Mouse (Mus musculus) fibroblast of lung, adult 2 months (primary cell): Measurements from ENCODE around the gene Htr7.
A peak's percentile ranks its signal among the peaks of the same experiment; 100 is the strongest.

ENCODE experiments used
- DNase-seq: peaks from one replicate; pipeline ENCODE4 v3.0.0-alpha.2; 2011; ENCODE audit warnings: low read depth

Htr7 gene

DNA sequence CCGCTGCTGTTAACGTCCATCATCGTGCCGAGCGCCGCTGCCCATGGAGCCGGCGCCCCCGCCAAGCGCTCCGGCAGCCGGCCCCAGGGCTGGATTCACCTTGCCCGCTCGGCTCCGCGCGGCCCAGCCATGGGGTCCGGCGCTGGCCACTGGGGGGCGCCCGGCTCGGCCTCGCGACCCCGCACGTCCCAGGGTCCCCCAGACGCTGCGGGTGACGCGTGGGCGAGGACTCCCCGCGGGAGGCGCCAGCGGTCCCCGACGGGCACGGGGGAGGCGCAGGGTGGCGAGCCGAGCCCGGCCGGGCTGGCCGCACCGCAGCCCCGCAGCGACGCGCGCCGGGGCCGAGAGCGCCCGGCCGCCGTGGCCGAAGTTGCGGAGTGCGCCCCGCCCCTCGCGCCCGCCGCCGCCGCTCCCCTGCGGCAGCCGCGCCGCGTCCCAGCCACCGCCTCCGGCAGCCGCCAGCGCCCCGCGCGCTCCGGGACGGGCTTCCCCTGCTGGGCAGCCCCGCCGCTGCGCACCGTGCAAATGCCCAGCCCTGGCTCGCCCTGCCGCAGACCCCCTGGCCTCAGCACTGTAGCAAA lies at the start of gene Htr7:
Gene Htr7, minus strand, starts transcription at position 277 of the 581 bp plus-strand sequence.
- DNase-seq: no peak

DNA sequence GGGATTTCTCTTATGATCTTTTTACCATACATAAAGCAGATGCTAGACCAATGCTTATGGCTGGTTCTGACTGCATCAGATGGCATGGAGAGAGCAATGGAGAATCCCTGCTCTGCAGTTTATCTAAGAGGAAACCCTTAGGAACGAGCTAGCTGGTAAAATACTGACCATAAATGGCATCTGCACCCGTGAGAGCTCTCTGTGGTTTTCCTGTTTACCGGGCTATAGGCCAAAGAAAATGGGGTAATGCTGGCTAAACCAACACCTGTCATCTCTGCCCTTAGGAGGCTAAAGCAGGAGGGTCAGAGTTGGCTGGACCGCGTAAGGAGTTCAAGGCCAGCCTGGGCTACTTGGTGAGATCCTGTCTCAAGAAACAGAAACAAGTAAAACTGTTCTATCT lies 46.6 kb upstream of the Htr7 start:
- DNase-seq: no peak

DNA sequence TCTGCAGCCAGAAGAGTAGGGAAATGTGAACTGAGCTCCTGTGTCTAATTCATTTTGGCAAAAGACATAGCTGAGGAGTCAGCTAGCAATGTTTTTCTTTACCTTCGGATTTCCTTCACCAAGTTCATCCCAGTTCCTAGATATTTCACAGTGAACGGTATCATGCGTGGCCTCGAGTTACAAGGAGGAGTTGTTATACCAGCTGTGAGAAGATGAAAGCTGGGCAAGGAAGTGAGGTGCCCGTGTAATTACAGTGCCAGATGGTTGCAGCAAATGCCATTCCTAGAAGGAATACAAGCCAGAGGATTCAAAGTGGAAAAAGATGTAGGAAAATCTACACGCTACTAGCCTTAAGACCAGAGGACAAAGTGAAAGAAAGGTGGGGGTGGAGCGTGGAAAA lies 41.6 kb upstream of the Htr7 start:
- DNase-seq: no peak

DNA sequence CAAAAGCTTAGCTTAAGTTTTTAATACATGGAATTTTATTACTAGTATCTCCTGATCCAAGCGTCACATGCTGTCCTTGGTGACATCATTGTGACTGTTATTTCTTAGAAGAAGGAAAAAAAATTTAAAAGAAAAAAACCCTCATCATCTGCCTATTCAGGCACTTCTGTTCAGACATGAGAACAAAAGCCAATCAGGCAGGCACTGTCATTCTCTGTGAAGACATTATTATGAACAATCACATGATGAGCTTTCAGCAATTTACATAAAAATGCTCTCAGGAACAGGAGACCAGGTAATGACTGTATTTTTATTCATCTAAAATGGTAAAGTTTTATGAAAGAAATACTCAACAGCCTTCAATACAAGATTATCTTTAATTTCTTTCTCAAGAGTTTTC lies 41.0 kb upstream of the Htr7 start:
- no peak for DNase-seq

DNA sequence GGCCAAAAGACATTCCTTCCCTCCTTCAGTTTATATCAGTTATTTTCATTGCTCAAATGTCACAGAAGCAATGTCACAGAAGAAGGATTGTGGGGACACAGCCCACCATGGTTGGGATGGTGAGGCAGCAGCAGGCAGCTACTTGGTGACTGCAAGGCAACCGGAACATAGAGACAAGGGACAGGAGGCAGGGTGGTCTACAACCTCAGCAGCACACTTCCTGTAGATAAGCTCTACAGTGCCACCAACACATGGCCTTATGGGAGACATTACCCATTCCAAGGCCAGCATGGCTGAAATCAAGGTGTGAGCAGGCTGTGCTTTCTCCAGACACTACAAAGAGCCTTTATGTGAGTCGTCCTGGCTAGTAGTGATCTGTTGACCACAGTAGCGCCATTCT lies 39.9 kb upstream of the Htr7 start:
- DNase-seq: no peak

DNA sequence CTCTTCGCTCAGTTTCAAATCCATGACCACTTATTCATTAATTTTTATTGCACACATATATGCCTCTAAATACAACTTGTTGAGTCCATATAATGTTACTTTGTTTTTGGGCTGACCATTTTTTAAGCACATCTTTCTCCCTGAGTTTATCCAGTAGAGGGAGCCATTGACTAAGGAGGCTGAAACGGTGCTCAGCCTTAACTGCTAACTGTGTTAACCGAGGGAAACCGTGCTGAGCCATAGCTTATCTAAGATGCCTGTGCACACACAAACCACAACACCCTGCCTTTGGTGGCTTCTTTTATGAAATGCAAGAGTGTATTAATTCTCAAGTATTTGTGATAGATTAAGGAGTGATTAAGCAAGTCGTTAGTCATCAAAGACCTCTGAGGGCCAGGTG lies 33.5 kb upstream of the Htr7 start:
- peak; percentile 27 for DNase-seq

DNA sequence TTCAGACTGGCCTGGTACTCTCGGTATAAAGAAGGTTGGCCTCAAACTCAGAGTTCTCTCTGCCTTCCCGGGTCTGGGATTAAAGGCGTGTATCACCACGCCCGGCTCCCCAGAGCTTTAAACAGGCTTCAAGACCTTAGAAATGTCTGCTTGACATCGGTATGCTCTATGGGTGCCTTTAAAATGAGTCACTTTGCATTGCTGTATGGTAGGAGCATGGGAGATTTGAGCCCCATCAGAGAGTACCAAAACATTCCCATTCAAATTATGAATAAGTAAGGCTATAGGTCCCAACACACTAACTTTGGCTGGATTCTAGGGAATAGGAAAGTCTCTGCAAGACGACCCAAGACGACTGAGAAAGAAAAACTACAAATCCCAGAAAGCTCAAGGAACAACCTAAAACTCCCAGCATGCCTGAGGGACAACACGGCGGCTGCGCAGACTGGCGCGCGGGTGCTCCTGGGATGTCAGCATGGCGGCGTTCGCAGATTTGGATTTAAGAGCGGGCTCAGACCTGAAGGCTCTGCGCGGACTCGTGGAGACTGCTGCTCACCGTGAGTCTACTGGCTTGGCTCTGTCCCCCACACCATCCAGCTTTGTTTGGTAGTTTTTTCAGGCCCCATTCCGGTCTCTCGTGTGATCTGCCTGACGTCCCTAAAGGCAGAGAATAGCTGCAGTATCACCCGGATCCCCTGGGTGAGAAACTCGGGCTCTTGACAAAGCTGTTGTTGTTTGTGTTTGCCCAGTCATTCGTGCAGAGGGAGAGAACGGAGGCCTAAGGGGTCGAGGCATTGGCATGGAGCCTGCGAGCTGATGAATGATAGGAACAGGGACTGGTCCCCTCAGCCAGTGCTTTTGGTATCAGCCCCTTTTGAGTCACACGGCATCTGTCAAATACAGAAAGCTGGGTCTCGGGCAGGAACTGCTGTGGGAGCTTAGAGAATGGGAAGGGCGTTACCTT lies 26.2 kb upstream of the Htr7 start, which contains the start of gene Rpp30:
Gene Rpp30, plus strand, starts transcription at position 455 of the 964 bp plus-strand sequence.
- peak; percentile 69 for DNase-seq

DNA sequence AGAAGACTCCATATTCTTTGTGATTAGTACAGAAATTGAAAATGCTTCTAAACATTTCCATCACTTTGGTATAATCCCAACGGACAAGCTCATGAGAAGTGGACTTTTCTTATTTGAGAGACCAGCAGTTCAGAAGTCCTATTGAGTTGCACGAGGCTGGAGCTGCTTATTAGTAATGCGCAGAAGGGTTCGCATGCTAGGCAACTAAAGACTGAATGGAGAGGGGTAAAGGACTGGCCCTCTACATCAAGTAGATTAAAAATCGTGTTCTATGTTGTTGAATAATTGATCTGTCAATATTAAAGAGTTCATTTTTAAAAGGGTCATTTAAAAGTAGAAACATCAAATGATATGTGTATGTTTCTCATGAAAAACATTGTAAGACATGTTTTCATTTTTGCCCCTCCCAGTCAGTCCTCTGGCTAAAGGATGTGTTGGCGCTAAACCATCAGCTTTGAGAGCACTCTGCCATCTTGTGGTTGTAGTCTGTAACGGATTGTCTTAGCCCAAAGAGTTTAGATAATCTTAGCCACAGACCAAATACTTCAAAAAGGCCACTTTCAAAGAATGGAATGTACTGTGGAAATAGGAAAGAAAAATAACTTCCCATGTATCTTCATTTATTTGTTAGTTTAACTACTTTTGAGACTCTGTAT lies 25.4 kb upstream of the Htr7 start:
- peak; percentile 51 for DNase-seq

DNA sequence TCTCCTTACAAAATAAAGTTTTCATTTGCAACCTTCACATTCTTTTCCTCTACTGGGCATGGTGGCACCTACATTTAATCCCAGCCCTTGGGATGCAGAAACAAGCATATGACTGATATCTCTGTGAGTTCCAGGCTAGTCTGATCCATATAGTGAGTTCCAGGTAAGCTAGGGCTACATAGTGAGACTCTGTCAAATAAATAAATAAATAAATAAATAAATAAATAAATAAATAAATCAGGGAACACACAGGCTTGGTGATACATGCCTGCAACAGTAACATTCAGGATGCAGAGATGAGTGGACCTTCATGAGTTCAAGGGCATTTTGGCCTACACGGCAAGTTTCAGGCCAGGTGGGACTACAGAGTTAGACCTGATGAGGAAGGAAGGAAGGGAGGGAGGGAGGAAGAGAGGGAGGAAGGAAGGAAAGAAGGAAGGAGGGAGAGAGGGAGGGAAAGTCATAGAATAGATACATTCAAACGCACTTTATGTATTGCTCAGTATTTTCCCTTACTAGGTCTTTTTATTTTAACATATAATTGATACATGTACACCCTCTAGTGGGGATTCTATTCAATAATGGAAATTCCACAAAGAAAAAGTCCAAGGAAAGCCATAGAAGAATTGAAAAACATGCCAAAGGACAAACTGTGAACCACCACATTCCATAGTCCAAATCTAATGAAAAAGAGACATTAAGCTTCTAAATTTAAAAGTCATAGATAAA lies 5.7 kb upstream of the Htr7 start:
- DNase-seq: no peak

DNA sequence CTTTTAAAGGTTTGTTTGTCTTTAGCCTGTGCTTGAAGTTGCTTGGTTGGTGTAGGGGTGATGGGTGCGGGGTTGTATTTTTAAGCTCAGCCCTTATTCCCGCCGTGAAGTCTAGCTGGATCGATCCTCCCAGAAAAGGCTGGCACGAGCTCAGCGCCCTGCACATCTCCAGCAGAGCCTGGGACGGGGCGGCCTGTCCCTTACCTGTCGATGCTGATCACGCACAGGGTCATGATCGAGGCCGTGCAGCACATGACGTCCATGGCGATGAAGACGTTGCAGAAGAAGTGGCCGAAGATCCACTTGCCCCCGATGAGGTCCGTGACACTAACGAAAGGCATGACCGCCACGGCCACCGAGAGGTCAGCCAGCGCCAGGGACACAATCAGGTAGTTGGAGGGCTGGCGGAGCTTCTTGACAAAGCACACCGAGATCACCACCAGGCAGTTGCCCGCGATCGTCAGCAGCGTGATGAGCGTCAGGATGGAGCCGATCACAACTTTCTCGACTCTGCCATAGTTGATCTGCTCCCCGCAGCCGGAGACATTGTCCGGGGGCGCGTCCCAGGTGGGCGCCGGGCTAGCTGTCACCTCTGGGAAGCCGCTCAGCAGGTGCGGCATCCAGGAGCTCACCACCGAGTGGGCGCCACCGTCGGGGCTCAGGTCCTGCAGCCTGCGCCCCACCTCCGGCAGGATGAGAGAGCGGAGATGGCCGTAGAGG lies 645 bp downstream of the Htr7 start:
- DNase-seq: no peak

DNA sequence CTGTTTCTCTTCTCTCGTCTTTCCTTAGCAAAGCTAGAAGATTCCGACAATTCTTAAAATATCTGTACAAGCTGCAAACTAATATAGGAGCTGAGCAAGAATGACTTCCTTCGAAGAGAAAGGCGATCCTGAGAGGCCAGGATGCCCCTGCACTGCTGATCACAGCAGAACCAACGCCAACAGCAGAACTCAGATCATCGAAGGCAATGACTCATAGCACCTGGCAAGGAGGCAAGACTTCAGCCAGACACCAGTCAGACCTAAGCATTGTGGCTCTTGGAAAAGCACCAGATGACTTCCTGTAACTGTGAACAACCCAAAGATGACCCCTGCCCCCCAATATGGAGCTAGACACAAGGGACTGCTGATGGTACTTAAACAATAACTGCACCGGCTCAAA lies 11.3 kb downstream of the Htr7 start:
- peak; percentile 12 for DNase-seq

DNA sequence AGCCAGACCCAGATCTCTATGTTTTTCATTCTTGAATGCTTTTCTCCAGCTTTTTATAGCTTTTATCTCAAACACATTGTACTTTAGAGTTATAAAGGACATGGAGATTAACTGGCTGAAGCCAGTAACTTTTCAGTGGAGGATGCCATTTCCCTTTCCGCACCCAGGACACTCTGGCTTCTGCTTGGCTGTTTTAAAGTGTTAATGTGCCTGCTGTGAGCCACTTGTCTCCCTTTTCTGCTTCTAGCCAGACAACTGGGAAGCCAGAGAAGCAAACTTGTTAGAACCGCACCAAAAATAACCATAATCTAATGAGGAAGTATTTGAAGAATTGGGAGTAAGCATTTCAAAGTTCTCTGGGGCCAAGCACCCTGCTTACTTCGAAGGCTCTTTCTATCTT lies 42.5 kb downstream of the Htr7 start:
- DNase-seq: no peak

DNA sequence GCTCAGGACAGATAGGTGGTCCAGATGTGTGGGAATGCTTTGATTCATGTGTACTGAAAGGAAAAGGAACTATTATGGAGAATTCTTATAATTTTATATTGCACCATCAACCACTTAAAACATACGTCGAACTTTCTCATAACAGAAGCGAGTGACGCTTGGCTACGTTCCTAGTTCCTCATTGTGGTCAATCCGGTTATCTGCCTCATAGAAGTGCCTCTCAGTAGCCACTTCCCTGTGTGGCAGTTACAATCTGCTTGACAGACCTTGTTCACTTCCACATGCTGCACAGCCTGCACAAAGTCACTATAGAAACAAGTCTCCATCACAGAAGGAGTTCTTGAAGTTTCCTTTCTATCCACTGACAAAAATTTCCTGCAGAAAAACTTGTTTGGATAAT lies 51.0 kb downstream of the Htr7 start:
- DNase-seq: no peak

DNA sequence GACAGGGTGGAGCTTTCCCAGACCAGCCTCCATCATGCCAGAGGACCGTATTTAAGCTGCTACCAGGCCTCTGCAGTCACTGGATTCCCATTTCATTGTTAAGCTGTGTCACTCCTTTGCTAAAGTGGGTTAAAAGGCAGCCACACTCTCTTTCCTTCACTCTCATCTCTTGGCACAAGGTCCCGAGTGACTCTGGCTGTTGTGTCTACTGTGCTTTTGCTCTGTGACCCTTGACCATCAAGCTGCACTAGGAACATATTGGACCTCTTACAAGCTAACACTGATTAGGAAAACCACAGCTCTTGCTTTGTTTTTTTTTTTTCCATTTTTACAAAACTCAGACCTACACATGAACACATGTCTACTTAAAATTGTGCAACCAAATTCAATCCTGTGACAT lies 52.3 kb downstream of the Htr7 start:
- DNase-seq: no peak

DNA sequence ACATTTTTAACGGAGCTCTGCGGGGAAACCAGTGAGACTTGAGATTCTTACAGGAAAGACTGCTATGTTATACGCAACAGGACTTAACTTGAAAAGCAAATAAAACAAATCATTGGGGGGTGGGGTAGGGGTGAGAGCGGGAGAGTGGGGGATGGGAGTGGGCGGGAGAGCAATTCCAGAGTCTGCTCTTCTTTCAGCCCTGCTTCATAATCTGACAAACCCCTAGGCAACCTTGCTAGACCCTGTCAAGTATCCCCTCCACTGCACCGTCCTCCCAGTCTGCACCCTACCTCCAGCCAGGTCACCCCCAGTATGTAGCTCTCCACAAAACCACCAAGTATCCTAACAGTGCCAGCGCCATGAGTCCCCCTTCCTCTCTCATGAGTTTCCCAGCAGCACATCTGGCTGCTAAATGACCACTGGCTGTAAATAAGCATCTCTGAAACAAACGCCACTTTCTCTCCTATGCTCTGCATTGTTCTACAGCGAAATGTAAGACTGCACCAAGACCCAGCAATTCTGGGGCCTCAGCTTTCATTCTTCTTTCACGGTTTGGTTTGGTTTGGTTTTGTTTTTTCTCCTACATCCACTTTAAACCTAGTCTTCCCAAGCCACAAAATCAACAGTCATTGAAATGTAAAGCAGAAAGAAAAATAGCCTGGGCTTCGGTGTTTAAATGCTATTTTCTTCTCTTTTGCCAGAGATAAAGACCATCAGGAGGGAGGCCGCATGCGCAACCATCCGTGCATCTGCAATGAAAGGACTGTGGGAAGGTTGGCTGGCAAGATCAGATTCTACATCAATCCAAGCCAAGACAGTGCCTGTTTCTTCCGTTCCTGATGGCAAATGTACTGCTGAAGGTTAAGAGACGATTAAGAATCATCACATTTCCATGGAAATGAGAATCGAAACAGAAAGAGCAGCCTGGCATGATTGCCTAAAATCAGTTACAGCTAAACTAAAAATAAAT lies 54.5 kb downstream of the Htr7 start:
- DNase-seq: no peak

DNA sequence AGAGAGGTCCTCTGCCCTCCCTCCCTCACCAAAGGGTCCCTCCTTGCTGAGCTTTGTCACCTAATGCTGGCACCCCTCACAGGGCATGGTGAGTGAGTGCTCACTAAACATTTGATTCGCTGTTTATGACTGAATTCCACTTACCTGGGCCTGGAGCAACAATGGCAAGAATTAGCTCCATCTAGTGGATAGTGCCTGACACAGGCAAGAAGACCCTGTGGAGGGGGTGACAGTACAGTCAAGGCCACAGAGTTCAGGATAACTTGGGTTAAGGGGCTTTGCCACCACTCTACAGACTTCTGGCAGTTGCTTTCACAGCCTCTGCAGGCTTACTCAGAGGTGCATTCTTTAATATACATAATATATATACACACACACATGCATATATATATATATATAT lies 55.8 kb downstream of the Htr7 start:
- DNase-seq: no peak

DNA sequence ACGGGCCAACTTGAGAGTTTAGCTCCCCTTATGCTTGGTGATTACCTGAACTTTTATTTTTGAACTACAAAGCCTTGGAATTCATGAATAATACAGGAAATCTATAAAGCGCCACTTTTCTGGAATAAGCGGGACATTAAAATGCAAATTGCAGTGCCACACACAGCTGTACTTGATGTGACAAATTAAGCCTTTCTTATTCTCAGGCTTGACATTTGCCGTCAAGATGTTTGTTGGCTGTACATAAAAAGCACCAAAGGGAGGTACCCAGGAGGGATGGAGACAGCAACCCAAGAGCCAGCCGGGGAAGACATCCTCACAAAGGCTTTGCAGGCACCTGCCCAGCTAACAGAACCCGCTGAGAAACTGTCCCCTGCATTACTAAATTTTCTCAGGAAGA lies 56.4 kb downstream of the Htr7 start:
- DNase-seq: no peak

DNA sequence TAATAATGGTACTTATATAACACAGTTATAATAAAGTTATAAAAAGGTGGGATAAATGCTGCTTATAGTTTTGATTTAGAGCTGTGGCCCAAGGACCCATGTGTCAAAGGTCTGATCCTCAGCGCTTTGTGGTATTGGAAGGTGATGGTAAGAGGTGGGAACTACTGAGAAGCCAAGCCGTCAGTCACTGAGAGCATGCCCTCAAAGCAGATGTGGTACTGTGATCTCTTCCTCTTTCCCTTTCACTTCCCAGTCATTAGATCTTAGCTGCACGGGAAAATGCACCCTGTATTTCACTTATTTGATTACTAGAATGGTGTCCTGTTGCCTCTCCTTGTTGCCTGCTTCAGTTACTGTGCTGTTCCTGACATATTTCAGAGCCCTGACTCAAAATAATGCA lies 59.9 kb downstream of the Htr7 start:
- DNase-seq: no peak

DNA sequence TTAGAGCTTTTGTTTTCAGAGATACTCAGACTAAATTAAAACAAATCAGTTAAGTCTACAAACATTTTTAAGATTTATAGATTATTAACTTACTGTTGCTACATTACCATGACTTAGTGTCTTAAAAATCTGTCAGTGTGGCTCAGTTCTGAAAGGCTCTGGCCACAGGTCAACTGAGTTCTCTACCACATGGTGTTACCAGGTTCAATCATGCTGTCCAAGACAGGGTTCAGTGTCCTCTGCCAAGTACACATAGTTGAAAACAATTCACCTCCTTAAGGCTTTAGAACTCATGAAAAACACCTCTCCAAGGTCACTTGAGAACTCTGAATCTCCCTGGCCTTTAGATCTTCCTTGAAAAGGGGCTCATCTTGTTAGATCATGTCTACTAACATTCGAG lies 69.8 kb downstream of the Htr7 start:
- no peak for DNase-seq

DNA sequence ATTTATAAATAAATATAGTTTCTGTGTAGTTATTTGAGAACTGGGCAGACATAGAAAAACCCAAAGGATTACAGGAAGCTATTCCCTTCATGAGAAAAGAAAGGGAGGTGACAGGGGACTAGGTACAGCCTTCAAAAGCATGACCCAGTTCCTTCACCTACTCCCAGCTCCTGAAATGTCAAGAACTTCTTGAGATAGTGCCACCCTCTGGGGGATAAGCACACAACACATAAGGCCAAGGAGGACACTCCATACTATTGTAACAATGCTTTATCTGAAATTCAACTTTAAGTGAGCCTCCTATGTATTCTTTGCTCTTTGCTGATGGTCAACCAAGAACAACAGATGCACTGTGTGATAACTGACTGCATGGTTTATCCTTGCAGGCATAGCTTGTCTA lies 82.6 kb downstream of the Htr7 start:
- DNase-seq: no peak

DNA sequence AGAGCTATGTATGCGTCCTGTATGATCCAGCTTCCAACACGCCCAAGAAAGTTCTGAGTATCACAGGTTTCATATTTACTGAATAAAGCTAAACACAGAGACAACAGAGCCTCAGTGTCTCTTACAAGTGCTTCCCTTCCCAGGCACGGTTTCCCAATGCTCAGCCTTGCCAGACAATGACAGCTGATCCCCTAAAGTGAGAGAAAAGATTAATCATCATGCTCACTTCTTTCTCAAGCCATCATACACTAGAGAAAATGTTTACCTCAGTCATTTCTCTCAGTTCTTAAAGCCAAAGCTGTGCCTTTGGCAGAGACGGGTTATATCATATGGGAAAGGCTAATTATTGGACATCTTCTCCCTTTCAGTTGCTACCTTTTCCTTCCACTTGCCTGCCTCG lies 99.7 kb downstream of the Htr7 start:
- DNase-seq: no peak
